In genomic region chr17:53543591-53544324, GRCm38 (mm10) we compare ENCODE assay signal across 8 mouse cellular contexts. TPM values are rescaled to one million over a fixed set of nuclear protein-coding genes. Genes with fewer than 3 reads are reported as not detected.
DNase-seq lines count a peak whose midpoint lies in the region; ATAC-seq and TF ChIP-seq lines count a peak whose summit lies in the region.

No protein-coding gene starts in this region.

- no peaks in the 10 kb centered on the region for H3K36me3 ChIP-seq in limb, embryonic 12.5 days
- H3K36me3 ChIP-seq in limb, embryonic 10.5 days: no peaks in the 10 kb centered on the region
- no peaks in the 10 kb centered on the region for H3K36me3 ChIP-seq in heart, embryonic 16.5 days (ENCODE audit: control insufficient read depth, insufficient read depth)
- no peaks in the 10 kb centered on the region for H3K36me3 ChIP-seq in limb, embryonic 14.5 days (ENCODE audit: control insufficient read depth, insufficient read depth, low read length)

- H3K27me3 ChIP-seq in limb, embryonic 12.5 days: no peaks in the 10 kb centered on the region
- H3K27me3 ChIP-seq in limb, embryonic 10.5 days (ENCODE audit: low read depth, poor library complexity, severe bottlenecking): no peaks in the 10 kb centered on the region
- no peaks in the 10 kb centered on the region for H3K27me3 ChIP-seq in heart, embryonic 16.5 days (ENCODE audit: control insufficient read depth, insufficient read depth, low read length)
- no peaks in the 10 kb centered on the region for H3K27me3 ChIP-seq in limb, embryonic 14.5 days (ENCODE audit: control insufficient read depth, insufficient read depth, low read length)

- TF ChIP-seq POLR2A in limb, embryonic 14.5 days (IDR thresholded peaks at IDR 0.05; ENCODE audit: borderline replicate concordance, extremely low read depth, insufficient read depth, insufficient read length): no peak

- no peak overlapping the region for H3K9ac ChIP-seq in limb, embryonic 12.5 days (replicated peaks)
- no peak overlapping the region for H3K9ac ChIP-seq in heart, embryonic 16.5 days (ENCODE audit: low read length)
- H3K9ac ChIP-seq in limb, embryonic 14.5 days (ENCODE audit: low read depth, low read length, severe bottlenecking): no peak overlapping the region; the same call in 1 of the 2 replicates

- WGBS in limb, embryonic 12.5 days: 73% methylated on average over 9 of the region's 9 CpGs
- 93% methylated on average over 9 of the region's 9 CpGs for WGBS in limb, embryonic 10.5 days
- 54% methylated on average over 9 of the region's 9 CpGs for WGBS in heart, embryonic 16.5 days
- WGBS in limb, embryonic 14.5 days: 44% methylated on average over 9 of the region's 9 CpGs

- no peak overlapping the region for H3K4me2 ChIP-seq in limb, embryonic 12.5 days
- no peak overlapping the region for H3K4me2 ChIP-seq in heart, embryonic 16.5 days (ENCODE audit: low read depth, low read length)
- H3K4me2 ChIP-seq in limb, embryonic 14.5 days (replicated peaks; ENCODE audit: low read depth, low read length, severe bottlenecking): 0 out of 2 replicates have a peak overlapping the region, but pooled peaks have one; percentile 7

- ATAC-seq in limb, embryonic 12.5 days (ENCODE audit: insufficient number of reproducible peaks, insufficient read depth, low FRiP score, low TSS enrichment, low read depth): 0 out of 2 replicates have a peak, but pooled peaks have one; percentile 37
- ATAC-seq in heart, embryonic 16.5 days (replicated peaks; ENCODE audit: extremely low read depth, insufficient read depth, low FRiP score): 0 out of 2 replicates have a peak, but pooled peaks have one; percentile 37
- 0 out of 2 replicates have a peak, but pooled peaks have one; percentile 47 for ATAC-seq in limb, embryonic 14.5 days (ENCODE audit: low FRiP score, low read depth)

- H3K4me1 ChIP-seq in limb, embryonic 12.5 days (replicated peaks): no peaks in the 10 kb centered on the region; the same call in 1 of the 2 replicates
- no peaks in the 10 kb centered on the region for H3K4me1 ChIP-seq in limb, embryonic 10.5 days
- no peaks in the 10 kb centered on the region for H3K4me1 ChIP-seq in heart, embryonic 16.5 days (ENCODE audit: control insufficient read depth, insufficient read depth, low read length)
- peaks cover 5% of the 10 kb centered on the region for H3K4me1 ChIP-seq in limb, embryonic 14.5 days (ENCODE audit: control insufficient read depth, insufficient read depth, low read length)

- no peak overlapping the region for H3K4me3 ChIP-seq in limb, embryonic 12.5 days (replicated peaks)
- no peak overlapping the region for H3K4me3 ChIP-seq in limb, embryonic 10.5 days
- H3K4me3 ChIP-seq in heart, embryonic 16.5 days (ENCODE audit: low read length): no peak overlapping the region
- no peak overlapping the region for H3K4me3 ChIP-seq in limb, embryonic 14.5 days (replicated peaks; ENCODE audit: low read length)

- peak overlapping the region; percentile 62 for H3K27ac ChIP-seq in limb, embryonic 12.5 days
- no peak overlapping the region for H3K27ac ChIP-seq in limb, embryonic 10.5 days
- no peak overlapping the region for H3K27ac ChIP-seq in heart, embryonic 16.5 days (ENCODE audit: low read length)
- peak overlapping the region; percentile 10; the same call in 1 of the 2 replicates for H3K27ac ChIP-seq in limb, embryonic 14.5 days (replicated peaks; ENCODE audit: low read depth, low read length)

- no peak for DNase-seq in limb, embryonic 10.5 days (ENCODE audit: low spot score)
- peak; percentile 58 for DNase-seq in fibroblast of lung, adult 2 months (ENCODE audit: low read depth)
- peak; percentile 83 for DNase-seq in limb, embryonic 14.5 days (ENCODE audit: low spot score)
- DNase-seq in telencephalon, adult 2 months (ENCODE audit: low read depth, low spot score): peak; percentile 68
- DNase-seq in kidney, adult 9 months: no peak
- no peak for DNase-seq in urinary bladder, adult 18-20 months (ENCODE audit: low spot score in 2 of 2)

- H3K9me3 ChIP-seq in limb, embryonic 12.5 days: no peaks in the 10 kb centered on the region
- H3K9me3 ChIP-seq in limb, embryonic 10.5 days (replicated peaks): no peaks in the 10 kb centered on the region
- H3K9me3 ChIP-seq in heart, embryonic 16.5 days (replicated peaks; ENCODE audit: control insufficient read depth, low read length): no peaks in the 10 kb centered on the region
- H3K9me3 ChIP-seq in limb, embryonic 14.5 days (ENCODE audit: control insufficient read depth, low read length): no peaks in the 10 kb centered on the region

RNA-seq across cellular contexts. Expression of gene Pp2d1, which starts 4.5 kb away (rescaled TPM):
- polyA plus RNA-seq in limb, embryonic 12.5 days (2016; fragmentation: Nextera tagmentation; extraction: Ambion mirVana): 0.26 and 0.33 TPM in 2 replicates
- 0.24 and 0.49 TPM in 2 replicates for polyA plus RNA-seq in limb, embryonic 10.5 days (2016; fragmentation: Nextera tagmentation; extraction: Ambion mirVana)
- polyA plus RNA-seq in heart, embryonic 16.5 days (2015; fragmentation: Nextera tagmentation; extraction: Ambion mirVana): 0.07 and 0.14 TPM in 2 replicates
- polyA plus RNA-seq in limb, embryonic 14.5 days (2012; rRNA removed): not detected in 2 replicates
- polyA plus RNA-seq in limb, embryonic 14.5 days (2014; fragmentation: Nextera tagmentation; extraction: Ambion mirVana): 0.45 and 0.64 TPM in 2 replicates

RNA-seq across cellular contexts. Expression of gene Kat2b, which starts 22.9 kb away (rescaled TPM):
- 2.3 and 2.7 TPM in 2 replicates for polyA plus RNA-seq in limb, embryonic 12.5 days (2016; fragmentation: Nextera tagmentation; extraction: Ambion mirVana)
- 1.1 and 2.7 TPM in 2 replicates for polyA plus RNA-seq in limb, embryonic 10.5 days (2016; fragmentation: Nextera tagmentation; extraction: Ambion mirVana)
- polyA plus RNA-seq in heart, embryonic 16.5 days (2015; fragmentation: Nextera tagmentation; extraction: Ambion mirVana): 10.7 and 12.1 TPM in 2 replicates
- 7.5 and 10.0 TPM in 2 replicates for polyA plus RNA-seq in limb, embryonic 14.5 days (2012; rRNA removed)
- polyA plus RNA-seq in limb, embryonic 14.5 days (2014; fragmentation: Nextera tagmentation; extraction: Ambion mirVana): 7.6 and 7.9 TPM in 2 replicates

Comparison
In these comparisons a context has a peak if more than half of its experiments do, and no peak if none do; other contexts are left out.
1. H3K27ac ChIP-seq: peak in limb, embryonic 12.5 days (single experiment) and limb, embryonic 14.5 days (single experiment); none in limb, embryonic 10.5 days (single experiment) and heart, embryonic 16.5 days (single experiment).
2. DNase-seq: peak in fibroblast of lung, adult 2 months (single experiment), limb, embryonic 14.5 days (single experiment) and telencephalon, adult 2 months (single experiment); none in limb, embryonic 10.5 days (single experiment), kidney, adult 9 months (single experiment) and urinary bladder, adult 18-20 months (0 of 2).
3. Peak in every context shown above with its lines, with median percentiles within 50 percentile points of each other: ATAC-seq.